Mouse (Mus musculus) megakaryocyte-erythroid progenitor cell, adult 5-6 weeks (primary cell): ENCODE results near the gene Lrrc75b. TPM values are rescaled to one million over a fixed set of nuclear protein-coding genes. Genes with fewer than 3 reads are reported as not detected.
"Not testable (repeated sequence)": the region's sequence is repeated elsewhere in the genome, so short reads cannot be mapped to it uniquely, and the experiment has no call there.

ENCODE experiments used
- ATAC-seq: replicated peaks from 2 replicates; pipeline ENCODE4 v1.8.0; 2016; ENCODE audit warnings: mild to moderate bottlenecking, inconsistent platforms; ENCODE audit not compliant: severe bottlenecking, poor library complexity, low FRiP score, low TSS enrichment
- total RNA-seq, 2 experiments: library from RNA; stranded (forward) in 1 of 2; stranded (reverse) in 1 of 2; fragments of 200-1000, 215-1000 nt in 1 of 2; fragments of >200 nt in 1 of 2; fragmentation: Nextera tagmentation in 1 of 2; gene quantifications; 2 replicates each; pipeline ENCODE4 v1.2.3; 2014 to 2017

The Lrrc75b gene
- total RNA-seq, 2 experiments from 2014 or later: not detected

DNA sequence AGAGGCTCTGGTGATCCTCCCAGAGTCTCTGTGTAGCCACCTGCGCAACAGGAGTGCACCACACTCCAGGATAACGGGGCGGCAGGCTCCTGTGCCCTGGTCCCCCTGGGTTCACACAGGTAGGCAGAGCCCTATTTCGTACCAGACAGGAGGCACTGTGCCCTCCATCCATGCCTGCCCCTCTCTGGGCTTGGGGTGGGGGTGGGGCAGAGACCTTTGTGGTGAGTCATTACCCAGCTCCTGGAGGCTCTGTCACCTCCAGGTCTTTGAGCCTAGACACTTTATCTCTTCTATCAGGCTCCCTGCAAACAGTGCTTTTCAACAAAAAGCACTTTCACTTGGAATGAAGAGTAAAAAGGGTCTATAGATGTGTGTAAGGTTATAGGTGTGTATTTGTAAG, 8.7 kb upstream of the Lrrc75b start:
- ATAC-seq: no peak

GRCm38 (mm10) chr10:75568441-75568840, 8.3 kb upstream of the Lrrc75b start:
- ATAC-seq: no peak

DNA sequence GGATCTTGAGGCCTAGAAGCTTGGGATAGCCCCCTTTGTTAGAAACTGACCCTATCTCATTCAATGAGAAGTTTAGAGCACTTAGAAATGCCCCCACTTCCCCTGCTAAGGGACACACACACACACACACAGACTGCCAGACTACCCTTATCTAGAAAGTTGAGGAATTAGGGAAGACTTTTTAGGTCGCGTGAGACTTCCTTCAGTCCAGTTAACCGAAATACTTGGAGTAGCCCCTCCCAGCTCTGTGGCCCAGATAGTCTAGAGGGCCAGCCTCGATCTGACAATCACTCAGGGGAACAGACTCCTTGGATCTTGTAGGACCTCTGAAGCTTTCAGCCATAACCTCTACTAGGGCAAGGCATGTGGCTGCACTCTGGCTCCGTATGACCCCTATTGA, 7.9 kb upstream of the Lrrc75b start:
- no peak for ATAC-seq

GRCm38 (mm10) chr10:75566765-75567164, 6.6 kb upstream of the Lrrc75b start:
- not testable (repeated sequence) for ATAC-seq

GRCm38 (mm10) chr10:75566321-75566720, 6.2 kb upstream of the Lrrc75b start:
- peak; percentile 29; the same call in 1 of the 2 replicates for ATAC-seq

- ATAC-seq: 0 out of 2 replicates have a peak, but pooled peaks have one; percentile 2
These were observed 5.8 kb upstream of the Lrrc75b start for GRCm38 (mm10) chr10:75565906-75566305.

DNA sequence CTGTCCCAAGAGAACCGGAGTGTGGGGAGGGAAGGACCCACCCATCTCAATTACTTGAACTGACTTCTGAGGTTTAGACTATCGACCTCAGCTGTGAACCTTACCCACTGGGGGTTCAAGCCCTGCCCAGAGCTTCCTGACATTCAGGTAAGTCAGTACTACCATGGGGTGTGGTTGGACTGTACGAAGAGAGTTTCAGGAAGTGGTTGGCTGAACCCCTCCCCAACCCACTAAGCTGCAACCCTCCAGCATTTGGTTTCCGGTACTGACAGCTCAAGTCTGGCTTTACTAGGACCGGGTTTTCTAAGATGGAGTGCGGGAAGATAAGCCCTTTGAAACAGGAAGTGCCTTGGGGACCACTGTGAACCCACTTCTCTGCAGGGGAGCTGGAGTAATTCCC, 5.3 kb upstream of the Lrrc75b start:
- no peak; the same call in 1 of the 2 replicates for ATAC-seq

- ATAC-seq: no peak
These were observed 4.6 kb upstream of the Lrrc75b start for GRCm38 (mm10) chr10:75564687-75565265.

DNA sequence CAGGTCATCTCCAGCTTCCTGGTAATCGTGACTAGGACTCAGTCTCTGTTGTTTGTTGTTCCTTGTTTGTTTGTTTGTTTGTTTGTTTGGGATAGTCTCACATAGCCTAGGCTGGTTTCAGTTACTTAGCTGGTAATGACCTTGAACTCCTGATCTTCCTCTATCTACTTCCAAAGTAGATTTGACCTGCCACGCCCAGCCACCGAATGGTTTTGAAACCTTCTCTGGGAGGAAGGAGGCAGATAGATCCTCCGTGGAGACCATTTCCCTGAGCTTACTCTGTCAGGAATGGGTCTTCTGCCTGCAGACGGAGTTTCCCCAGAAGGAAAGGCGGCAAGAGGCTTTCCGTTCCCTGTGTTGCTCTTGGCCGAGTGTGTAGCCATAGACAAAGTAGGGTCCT, 2.5 kb upstream of the Lrrc75b start:
- ATAC-seq: no peak

DNA sequence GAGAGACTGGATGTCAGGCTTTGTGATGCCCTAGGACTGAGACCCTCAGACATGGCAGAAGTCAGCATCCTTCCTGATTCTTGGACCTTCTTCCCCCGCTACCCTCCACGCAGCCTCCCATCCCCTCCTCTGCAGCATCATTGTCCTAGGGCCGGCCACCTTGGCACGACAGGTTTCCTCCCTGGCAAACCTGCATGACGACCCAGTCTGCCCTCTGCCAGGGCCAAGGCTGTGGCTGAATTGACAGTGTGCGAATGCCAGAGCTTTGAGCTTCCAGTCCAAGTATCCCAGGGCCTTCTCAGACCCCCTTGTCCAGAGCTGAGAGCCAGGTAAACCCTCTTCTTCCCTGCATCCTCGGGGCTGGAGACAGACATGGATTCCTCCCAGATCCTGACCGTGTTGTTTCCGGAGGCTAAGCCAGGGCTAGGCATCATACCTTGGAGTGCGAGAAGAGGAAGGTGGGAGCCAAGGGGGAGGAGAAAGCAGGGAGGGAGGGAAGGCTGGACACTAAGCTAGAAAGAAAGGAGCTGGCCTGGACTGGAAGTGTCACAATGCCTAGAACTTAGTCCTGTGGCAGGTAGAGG, 1.0 kb upstream of the Lrrc75b start, which contains the start of gene Ggt1:
Gene Ggt1, plus strand, starts transcription at position 534 of the 584 bp plus-strand sequence.
- no peak for ATAC-seq

DNA sequence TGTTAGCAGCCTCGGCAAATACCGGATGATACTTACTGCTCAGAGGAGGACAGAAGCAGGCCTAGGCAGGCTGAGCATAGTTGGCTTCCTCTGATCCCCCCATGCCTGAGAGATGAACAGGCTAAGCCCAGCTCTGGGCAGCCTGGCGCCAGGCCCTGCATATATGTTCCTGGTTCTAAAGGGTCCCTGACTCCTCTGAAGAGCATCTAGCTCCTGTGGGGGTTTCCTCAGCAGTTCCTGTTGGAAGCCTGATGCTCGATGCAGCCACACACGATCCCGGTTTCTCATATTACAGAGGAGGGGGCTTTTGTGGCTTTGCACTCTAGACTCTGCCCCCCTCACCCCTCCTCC, 394 bp upstream of the Lrrc75b start:
- no peak for ATAC-seq

- ATAC-seq: no peak
These were observed 972 bp downstream of the Lrrc75b start for GRCm38 (mm10) chr10:75559041-75559675.

DNA sequence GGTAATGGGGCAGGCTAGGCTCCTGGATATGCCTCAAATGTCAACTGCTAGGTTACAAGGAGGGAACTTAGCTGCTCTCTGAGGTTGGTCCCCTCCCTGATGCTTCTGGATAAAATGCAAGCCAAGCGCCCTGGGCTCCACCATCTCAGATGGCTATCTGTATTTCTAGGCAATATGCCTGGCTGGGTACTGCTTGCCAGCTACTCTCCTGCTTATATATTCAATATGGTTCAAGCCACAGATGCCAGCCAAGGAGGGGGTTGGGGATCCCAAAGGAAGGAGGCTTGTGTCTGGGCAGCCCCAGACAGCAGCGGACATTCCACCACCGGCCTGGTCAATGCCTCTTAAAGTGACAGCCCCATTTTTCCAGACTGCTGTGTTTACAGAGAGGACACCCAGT, 1.6 kb downstream of the Lrrc75b start:
- peak; percentile 67 for ATAC-seq

- ATAC-seq: no peak
These were observed 4.1 kb downstream of the Lrrc75b start for GRCm38 (mm10) chr10:75556026-75556425.

DNA sequence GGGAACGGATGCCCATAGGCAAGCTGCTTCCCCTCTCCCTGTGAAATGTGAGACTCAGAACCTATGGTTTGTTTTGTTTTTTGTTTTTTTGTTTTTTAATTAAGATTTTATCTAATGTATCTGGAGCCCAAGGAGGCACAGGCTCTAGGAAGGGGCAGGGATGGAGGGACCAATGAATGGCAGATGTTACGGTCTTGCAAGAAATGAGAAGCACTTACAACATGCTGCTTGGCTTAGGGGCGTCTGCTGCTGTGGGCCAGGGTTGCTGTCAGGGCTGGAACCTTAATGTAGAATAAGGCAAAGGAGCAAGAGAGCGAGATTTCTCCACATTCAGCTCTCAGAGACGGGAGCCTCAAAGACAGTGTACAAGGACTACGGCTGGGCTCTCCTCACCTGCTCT, 4.6 kb downstream of the Lrrc75b start:
- no peak for ATAC-seq

- peak; percentile 51; the same call in 1 of the 2 replicates for ATAC-seq
These were observed 6.0 kb downstream of the Lrrc75b start for GRCm38 (mm10) chr10:75554090-75554489.

GRCm38 (mm10) chr10:75552701-75553450, 7.3 kb downstream of the Lrrc75b start:
- no peak for ATAC-seq

DNA sequence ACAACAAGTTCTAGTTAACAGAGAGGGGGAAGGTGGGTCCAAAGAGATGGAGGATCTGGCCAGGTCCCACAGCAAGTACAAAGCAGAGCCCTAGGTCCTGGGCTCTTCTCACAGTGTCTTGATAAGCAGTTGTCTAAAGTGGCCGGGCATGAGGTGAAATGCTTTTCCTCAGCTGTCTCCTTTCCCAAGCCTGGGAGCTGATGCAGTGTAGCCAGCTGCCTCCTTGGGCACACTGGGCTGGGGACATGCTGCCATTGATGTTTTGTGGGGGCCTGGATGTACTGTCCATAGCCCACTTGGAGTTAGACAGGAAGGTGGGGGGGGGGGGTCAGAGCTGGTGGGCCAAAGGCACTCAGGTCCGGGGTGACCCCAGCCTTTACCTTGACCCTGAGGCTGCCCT, 8.0 kb downstream of the Lrrc75b start:
- no peak for ATAC-seq

DNA sequence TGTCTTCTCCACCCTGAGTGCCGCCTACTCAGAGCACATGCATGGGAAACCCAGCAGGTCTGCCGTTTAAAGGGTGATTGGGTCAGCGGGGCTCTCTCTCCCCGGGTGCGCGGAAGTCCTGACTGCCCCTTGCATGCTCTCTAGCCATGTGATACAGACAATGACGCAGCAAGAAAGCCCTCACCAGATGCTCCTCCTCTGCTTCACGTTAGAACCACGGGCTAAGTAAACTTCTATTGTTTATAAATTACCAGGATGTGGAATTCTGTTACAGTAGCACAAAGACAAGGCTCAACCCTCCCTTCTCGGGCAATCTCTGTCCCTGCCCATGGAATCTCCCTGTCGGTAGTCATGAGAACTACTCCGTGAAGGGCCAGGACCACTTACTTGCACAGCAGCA, 9.0 kb downstream of the Lrrc75b start:
- peak; percentile 58 for ATAC-seq

GRCm38 (mm10) chr10:75549886-75550285, 10.2 kb downstream of the Lrrc75b start:
- no peak for ATAC-seq
